In genomic region chr9:106249550-106249949, GRCm38 (mm10) we compare ENCODE assay signal across 13 mouse cellular contexts. TPM values are rescaled to one million over a fixed set of nuclear protein-coding genes. Genes with fewer than 3 reads are reported as not detected.
DNase-seq lines count a peak whose midpoint lies in the region; ATAC-seq and TF ChIP-seq lines count a peak whose summit lies in the region.
"Had no signal": no experiment of that assay in that cellular context is flagged by ENCODE, and none has a peak within 500 bp of the region (broad histone marks: within the 10 kb centered on the region; RNA-seq: fewer than 3 reads in every experiment).

No protein-coding gene starts in this region.

- 0 out of 2 replicates have a peak overlapping the region, but pooled peaks have one; percentile 4 for H3K27ac ChIP-seq in kidney, embryonic 15.5 days
- H3K27ac ChIP-seq in intestine, postnatal 0 days (ENCODE audit: low read depth, low read length), result peak overlapping the region; percentile 89
- H3K27ac ChIP-seq: limb, embryonic 10.5 days; midbrain, embryonic 15.5 days had no signal

- intact Hi-C loops in left cerebral cortex, postnatal 25 days (cut with DNase I), result loop anchor here (5.0 kb wide), 1 partner anchor 33 kb away; the partner anchor contains the start of gene Poc1a

- 84% methylated on average over 11 of the region's 11 CpGs for WGBS in kidney, embryonic 15.5 days
- 36% methylated on average over 11 of the region's 11 CpGs for WGBS in intestine, postnatal 0 days

- H3K36me3 ChIP-seq in kidney, embryonic 15.5 days, result peaks cover 7% of the 10 kb centered on the region
- peaks cover 5% of the 10 kb centered on the region; the same call in 1 of the 2 replicates for H3K36me3 ChIP-seq in intestine, postnatal 0 days (ENCODE audit: control insufficient read depth, insufficient read depth)
- H3K36me3 ChIP-seq: midbrain, embryonic 15.5 days had no signal

- H3K9ac ChIP-seq in kidney, embryonic 15.5 days, result no peak overlapping the region
- no peak overlapping the region for H3K9ac ChIP-seq in intestine, postnatal 0 days (ENCODE audit: low read depth, low read length)
- H3K9ac ChIP-seq: midbrain, embryonic 15.5 days had no signal

- H3K4me3 ChIP-seq in kidney, embryonic 15.5 days (replicated peaks), result no peak overlapping the region
- H3K4me3 ChIP-seq in intestine, postnatal 0 days (ENCODE audit: low read depth, low read length), result no peak overlapping the region
- H3K4me3 ChIP-seq: limb, embryonic 10.5 days; midbrain, embryonic 15.5 days had no signal

- H3K4me1 ChIP-seq in kidney, embryonic 15.5 days, result peaks cover 44% of the 10 kb centered on the region
- peaks cover 15% of the 10 kb centered on the region; the same call in 1 of the 2 replicates for H3K4me1 ChIP-seq in intestine, postnatal 0 days (replicated peaks; ENCODE audit: control insufficient read depth, insufficient read depth, low read length)

- no peak for TF ChIP-seq CTCF in intestine, postnatal 0 days (IDR thresholded peaks at IDR 0.05; ENCODE audit: low read depth)

- H3K27me3 ChIP-seq in kidney, embryonic 15.5 days, result no peaks in the 10 kb centered on the region
- H3K27me3 ChIP-seq in intestine, postnatal 0 days (replicated peaks; ENCODE audit: control insufficient read depth, insufficient read depth, low read length), result no peaks in the 10 kb centered on the region
- H3K27me3 ChIP-seq: midbrain, embryonic 15.5 days had no signal

- H3K4me2 ChIP-seq in kidney, embryonic 15.5 days, result no peak overlapping the region
- H3K4me2 ChIP-seq in intestine, postnatal 0 days (replicated peaks; ENCODE audit: low read depth), result peak overlapping the region; percentile 40
- H3K4me2 ChIP-seq: midbrain, embryonic 15.5 days had no signal

- DNase-seq in adrenal gland, adult (ENCODE audit: inconsistent age in 2 of 2, low spot score in 1 of 2), result peak; percentile 27 to 50
- DNase-seq in adrenal gland, adult 8-10 months, result no peak
- DNase-seq in kidney, postnatal 14 days, result no peak
- peak; percentile 68 to 79 for DNase-seq in lung, postnatal 4 days
- DNase-seq in left cerebral cortex, postnatal 25 days (ENCODE audit: low spot score in 2 of 2), result no peak
- no peak for DNase-seq in embryo, embryonic 9.5 days (ENCODE audit: extremely low spot score)
- DNase-seq: cerebellum, adult 8-10 months; layer of hippocampus, adult 9-11 months; right cerebral cortex, postnatal 25 days had no signal

- H3K9me3 ChIP-seq in kidney, embryonic 15.5 days (replicated peaks), result no peaks in the 10 kb centered on the region
- no peaks in the 10 kb centered on the region for H3K9me3 ChIP-seq in intestine, postnatal 0 days (ENCODE audit: control insufficient read depth)
- H3K9me3 ChIP-seq: limb, embryonic 10.5 days; midbrain, embryonic 15.5 days had no signal

- no peak for ATAC-seq in kidney, embryonic 15.5 days (replicated peaks; ENCODE audit: low FRiP score)
- ATAC-seq in intestine, postnatal 0 days, result peak; percentile 83
- ATAC-seq: midbrain, embryonic 15.5 days had no signal

RNA-seq across cellular contexts. Expression of gene Alas1, which starts 1.1 kb away (rescaled TPM):
- total RNA-seq in adrenal gland, adult 8-10 months (2022), result 1,000 to 10,000 TPM in 3 of 4 experiments, 100 to 1,000 TPM in 1; 739 to 2,154 (median 1,752) TPM
- 104 and 121 TPM in 2 replicates for polyA plus RNA-seq in kidney, embryonic 15.5 days (2015; fragmentation: Nextera tagmentation; extraction: Ambion mirVana)
- 81.2 and 82.9 TPM in 2 replicates for polyA plus RNA-seq in intestine, postnatal 0 days (2015; fragmentation: Nextera tagmentation; extraction: Ambion mirVana)
- 100 to 1,000 TPM; 135 to 144 TPM for total RNA-seq in left cerebral cortex, postnatal 25 days (2021)

RNA-seq across cellular contexts. Expression of gene Tlr9, which starts 27.2 kb away (rescaled TPM):
- 1 to 10 TPM in 3 of 4 experiments, under 1 TPM in 1; 0.98 to 2.7 (median 1.5) TPM for total RNA-seq in adrenal gland, adult 8-10 months (2022)
- polyA plus RNA-seq in kidney, embryonic 15.5 days (2015; fragmentation: Nextera tagmentation; extraction: Ambion mirVana), result 0.09 TPM in 1 of 2 replicates, not detected in the other
- 0.08 and 0.09 TPM in 2 replicates for polyA plus RNA-seq in intestine, postnatal 0 days (2015; fragmentation: Nextera tagmentation; extraction: Ambion mirVana)
- total RNA-seq in left cerebral cortex, postnatal 25 days (2021), result 1 to 10 TPM; 1.1 to 1.2 TPM
- polyA plus RNA-seq: limb, embryonic 10.5 days had no signal

RNA-seq across cellular contexts. Expression of gene Poc1a, which starts 31.3 kb away (rescaled TPM):
- 1 to 10 TPM; 3.9 to 6.5 (median 5.5) TPM for total RNA-seq in adrenal gland, adult 8-10 months (2022)
- 24.5 and 28.0 TPM in 2 replicates for polyA plus RNA-seq in kidney, embryonic 15.5 days (2015; fragmentation: Nextera tagmentation; extraction: Ambion mirVana)
- 11.5 and 12.3 TPM in 2 replicates for polyA plus RNA-seq in intestine, postnatal 0 days (2015; fragmentation: Nextera tagmentation; extraction: Ambion mirVana)
- 10 to 100 TPM; 17.2 to 18.9 TPM for total RNA-seq in left cerebral cortex, postnatal 25 days (2021)

RNA-seq across cellular contexts. Expression of gene Twf2, which starts 46.6 kb away (rescaled TPM):
- total RNA-seq in adrenal gland, adult 8-10 months (2022), result 100 to 1,000 TPM in 3 of 4 experiments, 10 to 100 TPM in 1; 92.9 to 136 (median 118) TPM
- 67.0 and 73.4 TPM in 2 replicates for polyA plus RNA-seq in kidney, embryonic 15.5 days (2015; fragmentation: Nextera tagmentation; extraction: Ambion mirVana)
- polyA plus RNA-seq in intestine, postnatal 0 days (2015; fragmentation: Nextera tagmentation; extraction: Ambion mirVana), result 21.9 and 25.6 TPM in 2 replicates
- 10 to 100 TPM; 55.1 to 59.6 TPM for total RNA-seq in left cerebral cortex, postnatal 25 days (2021)

RNA-seq across cellular contexts. Expression of gene Ppm1m, which starts 50.0 kb away (rescaled TPM):
- 100 to 1,000 TPM in 3 of 4 experiments, 10 to 100 TPM in 1; 95.9 to 143 (median 121) TPM for total RNA-seq in adrenal gland, adult 8-10 months (2022)
- polyA plus RNA-seq in kidney, embryonic 15.5 days (2015; fragmentation: Nextera tagmentation; extraction: Ambion mirVana), result 49.0 and 55.1 TPM in 2 replicates
- polyA plus RNA-seq in intestine, postnatal 0 days (2015; fragmentation: Nextera tagmentation; extraction: Ambion mirVana), result 10.0 and 10.8 TPM in 2 replicates
- total RNA-seq in left cerebral cortex, postnatal 25 days (2021), result 10 to 100 TPM; 18.0 to 24.7 TPM

Comparison
In these comparisons a context has a peak if more than half of its experiments do, and no peak if none do; other contexts are left out.
1. DNase-seq: peak in adrenal gland, adult (2 of 2) and lung, postnatal 4 days (2 of 2); none in adrenal gland, adult 8-10 months (single experiment), kidney, postnatal 14 days (single experiment), left cerebral cortex, postnatal 25 days (0 of 2) and embryo, embryonic 9.5 days (single experiment).
2. RNA of gene Alas1, which starts 1.1 kb away (total RNA-seq): 739 to 2,154 TPM in adrenal gland, adult 8-10 months; 135 to 144 TPM in left cerebral cortex, postnatal 25 days; every median in the first group is over 4 times any median in the second.